Mouse (Mus musculus): ENCODE data around the gene 1700049E17Rik1. TPM values are rescaled to one million over a fixed set of nuclear protein-coding genes. Genes with fewer than 3 reads are reported as not detected.

1700049E17Rik1 gene
- total RNA-seq (2023) = not detected

DNA sequence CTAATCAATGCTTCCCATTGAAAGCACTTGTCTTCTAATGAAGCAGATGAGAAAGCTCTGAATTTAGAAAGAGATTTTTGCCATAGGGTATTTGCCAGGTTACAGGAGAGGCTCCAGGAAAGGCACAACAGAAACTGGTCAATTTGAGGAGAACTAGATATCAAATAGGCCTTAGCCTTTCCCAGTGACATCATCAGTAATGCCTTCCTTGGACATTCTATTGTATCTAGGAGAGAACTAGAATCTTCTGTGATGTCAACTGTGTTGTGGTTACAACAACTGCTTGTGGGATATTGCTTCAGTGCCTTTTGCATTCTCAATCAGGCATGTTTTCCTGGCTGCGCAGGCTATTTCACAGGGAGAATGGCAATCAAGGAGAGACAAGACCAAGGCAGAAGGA lies at the start of gene 1700049E17Rik1:
1700049E17Rik1 (plus strand) TSS at position 301 of the 400 bp plus-strand sequence.

DNA sequence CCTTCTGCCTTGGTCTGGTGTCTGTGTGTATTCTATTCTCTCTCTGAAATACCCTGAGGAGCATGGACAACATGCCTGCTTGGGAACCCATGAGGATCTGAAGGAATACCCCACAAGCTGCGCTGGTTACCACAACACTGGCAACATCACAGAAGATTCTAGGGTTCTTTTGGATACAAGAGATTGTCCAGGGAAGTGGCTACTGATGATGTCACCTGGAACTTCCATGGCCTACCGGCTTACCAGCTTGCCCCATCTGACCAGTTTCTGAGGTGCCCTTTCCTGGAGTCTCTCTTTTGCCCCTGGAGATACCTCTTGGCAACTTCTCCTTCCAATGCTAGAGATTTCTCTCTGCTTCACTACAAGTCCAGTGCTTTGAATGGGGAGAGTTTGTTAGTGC lies 17.6 kb upstream of the 1700049E17Rik1 start, which contains the start of gene Gm7980:
Gm7980 (minus strand) TSS at position 101 of the 400 bp plus-strand sequence.

GRCm38 (mm10) chr14:41943695-41944094 lies 18.9 kb downstream of the 1700049E17Rik1 start, which contains the start of gene 1700024B05Rik:
TSS of gene 1700024B05Rik (plus strand) at chr14:41943995.

DNA sequence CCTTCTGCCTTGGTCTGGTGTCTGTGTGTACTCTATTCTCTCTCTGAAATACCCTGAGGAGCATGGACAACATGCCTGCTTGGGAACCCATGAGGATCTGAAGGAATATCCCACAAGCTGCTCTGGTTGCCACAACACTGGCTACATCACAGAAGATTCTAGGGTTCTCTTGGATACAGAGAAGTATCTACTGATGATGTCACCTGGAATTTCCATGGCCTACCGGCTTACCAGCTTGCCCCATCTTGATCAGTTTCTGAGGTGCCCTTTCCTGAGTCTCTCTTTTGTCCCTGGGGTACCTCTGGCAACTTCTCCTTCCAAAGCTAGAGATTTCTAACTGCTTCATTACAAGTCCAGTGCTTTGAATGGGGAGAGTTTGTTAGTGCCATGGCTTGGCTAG lies 43.1 kb downstream of the 1700049E17Rik1 start, which contains the start of gene Gm6401:
Gm6401 (minus strand) TSS at position 101 of the 400 bp plus-strand sequence.

Other genes with a start within 250 kb of the 1700049E17Rik1 start
- not detected for gene Gm8068, start 223.1 kb upstream of the 1700049E17Rik1 start, total RNA-seq (2023)
- not detected for gene Gm7929, start 174.3 kb upstream of the 1700049E17Rik1 start, total RNA-seq (2023)
- not detected for gene Gm47189, start 152.5 kb upstream of the 1700049E17Rik1 start, total RNA-seq (2023)
- not detected for gene Gm7980, start 17.7 kb upstream of the 1700049E17Rik1 start, total RNA-seq (2023)
- not detected for gene 1700024B05Rik, start 19.0 kb downstream of the 1700049E17Rik1 start, total RNA-seq (2023)
- gene Gm6401, start 43.0 kb downstream of the 1700049E17Rik1 start, total RNA-seq (2023) = not detected
- not detected for gene Gm3543, start 58.4 kb downstream of the 1700049E17Rik1 start, total RNA-seq (2023)
- not detected for gene Gm7951, start 192.4 kb downstream of the 1700049E17Rik1 start, total RNA-seq (2023)
- gene Gm17027, start 237.7 kb downstream of the 1700049E17Rik1 start, total RNA-seq (2023) = not detected

All from T-cell, adult 66 days (primary cell).